Mouse (Mus musculus) ES-Bruce4 (cell line): ENCODE measurements around the gene Rtp1.

Experiments
- CTCF ChIP-seq: IDR thresholded peaks from one replicate; pipeline ENCODE4 v1.8.1; 2011; ENCODE audit warnings: low read depth, low read length
- EP300 ChIP-seq: IDR thresholded peaks from 2 replicates; pipeline ENCODE4 v1.6.1; 2011; ENCODE audit warnings: low read depth, low read length; ENCODE audit not compliant: insufficient read depth

- TF ChIP-seq CTCF (no peak), EP300 (no peak)
These were observed 16.0 kb upstream of the Rtp1 start for GRCm38 (mm10) chr16:23412930-23413329.
